ENCODE assay signal across 11 mouse cellular contexts in genomic region chr16:76687735-76688447, GRCm38 (mm10).
DNase-seq lines count a peak whose midpoint lies in the region; ATAC-seq and TF ChIP-seq lines count a peak whose summit lies in the region.
"Had no signal": no experiment of that assay in that cellular context is flagged by ENCODE, and none has a peak within 500 bp of the region (broad histone marks: within the 10 kb centered on the region; RNA-seq: fewer than 3 reads in every experiment).

No protein-coding gene starts in this region.

- H3K4me1 ChIP-seq in lung, embryonic 14.5 days (ENCODE audit: insufficient read depth), result no peaks in the 10 kb centered on the region
- H3K4me1 ChIP-seq in heart, embryonic 10.5 days, result no peaks in the 10 kb centered on the region
- H3K4me1 ChIP-seq: heart, embryonic 13.5 days; hindbrain, embryonic 12.5 days; limb, embryonic 13.5 days had no signal

- no peak overlapping the region for H3K27ac ChIP-seq in lung, embryonic 14.5 days (ENCODE audit: low read depth)
- H3K27ac ChIP-seq in layer of hippocampus, adult 2 months, result peak overlapping the region; percentile 61; the same call in 1 of the 2 replicates
- no peak overlapping the region for H3K27ac ChIP-seq in heart, embryonic 10.5 days
- H3K27ac ChIP-seq: heart, embryonic 13.5 days; hindbrain, embryonic 12.5 days; limb, embryonic 13.5 days had no signal

- no peak overlapping the region for H3K4me3 ChIP-seq in lung, embryonic 14.5 days (ENCODE audit: low read depth, low read length)
- H3K4me3 ChIP-seq in layer of hippocampus, adult 2 months, result no peak overlapping the region
- H3K4me3 ChIP-seq in heart, embryonic 10.5 days, result no peak overlapping the region
- H3K4me3 ChIP-seq: heart, embryonic 13.5 days; hindbrain, embryonic 12.5 days; limb, embryonic 13.5 days had no signal

- H3K4me2 ChIP-seq in lung, embryonic 14.5 days, result no peak overlapping the region
- H3K4me2 ChIP-seq: heart, embryonic 13.5 days; hindbrain, embryonic 12.5 days; limb, embryonic 13.5 days had no signal

- no peaks in the 10 kb centered on the region for H3K9me3 ChIP-seq in lung, embryonic 14.5 days (ENCODE audit: low read depth, low read length)
- no peaks in the 10 kb centered on the region for H3K9me3 ChIP-seq in heart, embryonic 10.5 days
- H3K9me3 ChIP-seq: heart, embryonic 13.5 days; hindbrain, embryonic 12.5 days; limb, embryonic 13.5 days had no signal

- no peaks in the 10 kb centered on the region for H3K36me3 ChIP-seq in lung, embryonic 14.5 days (ENCODE audit: insufficient read depth)
- H3K36me3 ChIP-seq in heart, embryonic 10.5 days, result no peaks in the 10 kb centered on the region
- H3K36me3 ChIP-seq: heart, embryonic 13.5 days; hindbrain, embryonic 12.5 days; limb, embryonic 13.5 days had no signal

- no peak for ATAC-seq in lung, embryonic 14.5 days (ENCODE audit: insufficient read depth)

- DNase-seq in cerebellum, postnatal 10 days, result peak; percentile 29 to 34
- DNase-seq in cerebellum, adult 18-20 months, result no peak
- peak; percentile 7 for DNase-seq in lung, embryonic 14.5 days
- DNase-seq in lung, postnatal 36 days, result no peak
- peak; percentile 28 to 64 for DNase-seq in layer of hippocampus, adult 2 months (ENCODE audit: low spot score in 2 of 2)
- peak; percentile 8 for DNase-seq in right cerebral cortex, postnatal 14 days
- DNase-seq in kidney, postnatal 25 days, result no peak
- no peak for DNase-seq in heart, embryonic 10.5 days (ENCODE audit: low spot score)

- no peak overlapping the region for H3K9ac ChIP-seq in lung, embryonic 14.5 days
- H3K9ac ChIP-seq: heart, embryonic 13.5 days; hindbrain, embryonic 12.5 days; limb, embryonic 13.5 days had no signal

- TF ChIP-seq CTCF in lung, embryonic 14.5 days (IDR thresholded peaks at IDR 0.05; ENCODE audit: low read depth), result no peak
- TF ChIP-seq CTCF in layer of hippocampus, adult 2 months (conservative IDR thresholded peaks at IDR 0.05), result no peak

- H3K27me3 ChIP-seq in lung, embryonic 14.5 days (ENCODE audit: insufficient read depth, low read length), result no peaks in the 10 kb centered on the region
- H3K27me3 ChIP-seq in heart, embryonic 10.5 days (ENCODE audit: insufficient read depth, poor library complexity, severe bottlenecking), result no peaks in the 10 kb centered on the region
- H3K27me3 ChIP-seq: heart, embryonic 13.5 days; hindbrain, embryonic 12.5 days; limb, embryonic 13.5 days had no signal

- 84% methylated on average over 18 of the region's 18 CpGs for WGBS in lung, embryonic 14.5 days
- 90% methylated on average over 18 of the region's 18 CpGs for WGBS in heart, embryonic 10.5 days

Comparison
In these comparisons a context has a peak if more than half of its experiments do, and no peak if none do; other contexts are left out.
1. DNase-seq: peak in cerebellum, postnatal 10 days (2 of 2), lung, embryonic 14.5 days (single experiment), layer of hippocampus, adult 2 months (2 of 2) and right cerebral cortex, postnatal 14 days (single experiment); none in cerebellum, adult 18-20 months (0 of 2), lung, postnatal 36 days (single experiment), kidney, postnatal 25 days (0 of 2) and heart, embryonic 10.5 days (single experiment).